Mouse (Mus musculus): ENCODE results near the gene Sirt1. TPM values are rescaled to one million over a fixed set of nuclear protein-coding genes. Genes with fewer than 3 reads are reported as not detected.

Sirt1 gene
- total and polyA plus RNA-seq, 2 experiments from 2014 or later: 3.2 to 11.0 TPM

GRCm38 (mm10) chr10:63350666-63351065 lies 30.8 kb downstream of the Sirt1 start:
- Histone ChIP-seq H3K27ac (no peak overlapping the region), H3K4me1 (ENCODE audit: insufficient read depth, low read length) (no peaks in the 10 kb centered on the region), H3K9ac (replicated peaks; ENCODE audit: low read length) (no peak overlapping the region), H3K27me3 (ENCODE audit: insufficient read depth, low read length) (no peaks in the 10 kb centered on the region), H3K36me3 (ENCODE audit: insufficient read depth, low read length) (no peaks in the 10 kb centered on the region), H3K4me3 (ENCODE audit: low read length) (no peak overlapping the region), H3K4me2 (ENCODE audit: low read depth, low read length) (no peak overlapping the region), H3K9me3 (ENCODE audit: low read length) (no peaks in the 10 kb centered on the region)
- DNase-seq (ENCODE audit: low spot score) (no peak), ATAC-seq (no peak)
- 93% methylated on average over 7 of the region's 7 CpGs for whole genome bisulfite sequencing
- TF ChIP-seq CTCF (IDR thresholded peaks at IDR 0.05; ENCODE audit: low read depth): no peak

- 59% methylated on average over 3 of the region's 3 CpGs for WGBS
- Histone ChIP-seq H3K4me1 (ENCODE audit: insufficient read depth, low read length) (no peaks in the 10 kb centered on the region), H3K27ac (no peak overlapping the region), H3K4me2 (ENCODE audit: low read depth, low read length) (no peak overlapping the region), H3K9ac (replicated peaks; ENCODE audit: low read length) (no peak overlapping the region), H3K4me3 (ENCODE audit: low read length) (no peak overlapping the region), H3K27me3 (ENCODE audit: insufficient read depth, low read length) (no peaks in the 10 kb centered on the region), H3K36me3 (ENCODE audit: insufficient read depth, low read length) (no peaks in the 10 kb centered on the region), H3K9me3 (ENCODE audit: low read length) (no peaks in the 10 kb centered on the region)
- DNase-seq (ENCODE audit: low spot score) (no peak), ATAC-seq (no peak)
- no peak for TF ChIP-seq CTCF (IDR thresholded peaks at IDR 0.05; ENCODE audit: low read depth)
Observed at GRCm38 (mm10) chr10:63348291-63348690, 33.2 kb downstream of the Sirt1 start.

GRCm38 (mm10) chr10:63344751-63345150 lies 36.8 kb downstream of the Sirt1 start:
- Histone ChIP-seq H3K9me3 (ENCODE audit: low read length) (no peaks in the 10 kb centered on the region), H3K4me2 (ENCODE audit: low read depth, low read length) (no peak overlapping the region), H3K27me3 (ENCODE audit: insufficient read depth, low read length) (no peaks in the 10 kb centered on the region), H3K9ac (replicated peaks; ENCODE audit: low read length) (no peak overlapping the region), H3K27ac (no peak overlapping the region), H3K4me3 (ENCODE audit: low read length) (no peak overlapping the region), H3K36me3 (ENCODE audit: insufficient read depth, low read length) (no peaks in the 10 kb centered on the region), H3K4me1 (ENCODE audit: insufficient read depth, low read length) (no peaks in the 10 kb centered on the region)
- no peak for TF ChIP-seq CTCF (IDR thresholded peaks at IDR 0.05; ENCODE audit: low read depth)
- WGBS: 89% methylated on average over 3 of the region's 3 CpGs
- no peak for ATAC-seq
- DNase-seq (ENCODE audit: low spot score): no peak

GRCm38 (mm10) chr10:63341351-63341750 lies 40.2 kb downstream of the Sirt1 start:
- H3K4me3 ChIP-seq (ENCODE audit: low read length): no peak overlapping the region
- H3K27me3 ChIP-seq (ENCODE audit: insufficient read depth, low read length): no peaks in the 10 kb centered on the region
- no peak overlapping the region for H3K27ac ChIP-seq
- no peaks in the 10 kb centered on the region for H3K36me3 ChIP-seq (ENCODE audit: insufficient read depth, low read length)
- WGBS: 84% methylated on average over 2 of the region's 2 CpGs
- ATAC-seq (no peak), DNase-seq (ENCODE audit: low spot score) (no peak)
- H3K9ac ChIP-seq (replicated peaks; ENCODE audit: low read length): no peak overlapping the region
- H3K4me2 ChIP-seq (ENCODE audit: low read depth, low read length): no peak overlapping the region
- H3K9me3 ChIP-seq (ENCODE audit: low read length): no peaks in the 10 kb centered on the region
- H3K4me1 ChIP-seq (ENCODE audit: insufficient read depth, low read length): peaks cover 11% of the 10 kb centered on the region
- no peak for TF ChIP-seq CTCF (IDR thresholded peaks at IDR 0.05; ENCODE audit: low read depth)

- Histone ChIP-seq H3K27me3 (ENCODE audit: insufficient read depth, low read length) (no peaks in the 10 kb centered on the region), H3K4me1 (ENCODE audit: insufficient read depth, low read length) (peaks cover 11% of the 10 kb centered on the region), H3K27ac (peak overlapping the region; percentile 94), H3K36me3 (ENCODE audit: insufficient read depth, low read length) (no peaks in the 10 kb centered on the region), H3K9me3 (ENCODE audit: low read length) (no peaks in the 10 kb centered on the region), H3K4me3 (ENCODE audit: low read length) (peak overlapping the region; percentile 92), H3K4me2 (ENCODE audit: low read depth, low read length) (peak overlapping the region; percentile 84), H3K9ac (replicated peaks; ENCODE audit: low read length) (peak overlapping the region; percentile 97)
- peak; percentile 95 for ATAC-seq
- TF ChIP-seq CTCF (IDR thresholded peaks at IDR 0.05; ENCODE audit: low read depth): no peak
- WGBS: 1% methylated on average over 37 of the region's 74 CpGs
- peak; percentile 95 for DNase-seq (ENCODE audit: low spot score)
Observed at GRCm38 (mm10) chr10:63338914-63339643, 42.4 kb downstream of the Sirt1 start.

- TF ChIP-seq CTCF (IDR thresholded peaks at IDR 0.05; ENCODE audit: low read depth): no peak
- ATAC-seq: peak; percentile 87
Observed at GRCm38 (mm10) chr10:63337951-63338836, 43.3 kb downstream of the Sirt1 start.

More at GRCm38 (mm10) chr10:63337951-63338836, 43.3 kb downstream of the Sirt1 start:
- Histone ChIP-seq H3K9me3 (ENCODE audit: low read length) (no peaks in the 10 kb centered on the region), H3K36me3 (ENCODE audit: insufficient read depth, low read length) (no peaks in the 10 kb centered on the region), H3K4me2 (ENCODE audit: low read depth, low read length) (peak overlapping the region; percentile 84), H3K4me3 (ENCODE audit: low read length) (peak overlapping the region; percentile 92), H3K27ac (peak overlapping the region; percentile 94), H3K27me3 (ENCODE audit: insufficient read depth, low read length) (no peaks in the 10 kb centered on the region), H3K4me1 (ENCODE audit: insufficient read depth, low read length) (peaks cover 11% of the 10 kb centered on the region), H3K9ac (replicated peaks; ENCODE audit: low read length) (peak overlapping the region; percentile 97)
- WGBS: 1% methylated on average over 71 of the region's 113 CpGs
- DNase-seq (ENCODE audit: low spot score): peak; percentile 76

Data from hindbrain, postnatal 0 days (tissue).